Mouse (Mus musculus): ENCODE measurements around the gene Spef1.

The Spef1 gene

DNA sequence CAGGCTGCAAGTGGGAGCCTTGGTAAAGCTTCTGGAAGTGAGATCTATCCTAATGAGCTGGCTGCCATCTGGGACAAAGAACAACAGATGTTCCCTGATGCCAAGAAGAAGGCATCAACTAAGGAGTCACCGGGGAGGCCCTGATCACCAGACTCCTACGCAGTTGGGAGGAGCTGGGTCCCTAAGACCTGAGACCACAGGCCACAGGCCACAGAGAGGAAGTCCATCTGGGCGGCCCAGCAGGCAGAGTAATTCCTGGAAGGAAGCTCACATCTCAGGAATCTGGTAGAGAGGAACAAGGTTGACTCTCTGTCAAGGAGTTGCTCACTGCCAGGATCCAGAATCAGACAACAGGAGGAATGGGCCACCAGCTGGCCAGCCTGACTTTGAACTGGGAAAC lies 62.9 kb downstream of the Spef1 start:
- DNase-seq (ENCODE audit: low read depth, low spot score) = no peak
